Mouse (Mus musculus): ENCODE data around the gene Spty2d1.
A peak's percentile ranks its signal among the peaks of the same experiment; 100 is the strongest.

Spty2d1 gene

GRCm38 (mm10) chr7:46987073-46987472, 21.1 kb downstream of the Spty2d1 start:
- DNase-seq (ENCODE audit: low spot score), result no peak

- no peak for DNase-seq (ENCODE audit: low spot score)
Observed at GRCm38 (mm10) chr7:46986646-46987045, 21.6 kb downstream of the Spty2d1 start.

- DNase-seq (ENCODE audit: low spot score), result no peak
Observed at GRCm38 (mm10) chr7:46985718-46986505, 22.3 kb downstream of the Spty2d1 start.

- no peak for DNase-seq (ENCODE audit: low spot score)
Observed at GRCm38 (mm10) chr7:46983280-46983679, 24.9 kb downstream of the Spty2d1 start, which contains the start of gene Gm9999. Gene Gm9999, plus strand, starts transcription at chr7:46983580.

GRCm38 (mm10) chr7:46975456-46975855, 32.8 kb downstream of the Spty2d1 start:
- DNase-seq (ENCODE audit: low spot score), result no peak

GRCm38 (mm10) chr7:46974648-46975047, 33.6 kb downstream of the Spty2d1 start:
- DNase-seq (ENCODE audit: low spot score), result no peak

- no peak for DNase-seq (ENCODE audit: low spot score)
Observed at GRCm38 (mm10) chr7:46969898-46970297, 38.3 kb downstream of the Spty2d1 start.

- no peak for DNase-seq (ENCODE audit: low spot score)
Observed at GRCm38 (mm10) chr7:46964070-46964469, 44.1 kb downstream of the Spty2d1 start.

GRCm38 (mm10) chr7:46962806-46963618, 45.2 kb downstream of the Spty2d1 start:
- peak; percentile 91 for DNase-seq (ENCODE audit: low spot score)

GRCm38 (mm10) chr7:46962132-46962531, 46.1 kb downstream of the Spty2d1 start:
- no peak for DNase-seq (ENCODE audit: low spot score)

- no peak for DNase-seq (ENCODE audit: low spot score)
Observed at GRCm38 (mm10) chr7:46960991-46961390, 47.2 kb downstream of the Spty2d1 start.

GRCm38 (mm10) chr7:46958853-46959252, 49.4 kb downstream of the Spty2d1 start:
- no peak for DNase-seq (ENCODE audit: low spot score)

- DNase-seq (ENCODE audit: low spot score), result peak; percentile 98
Observed at GRCm38 (mm10) chr7:46957831-46958691, 50.1 kb downstream of the Spty2d1 start, which contains the start of gene Uevld. Gene Uevld, minus strand, starts transcription at chr7:46958527.
